Comparison of ENCODE assay signal across 15 mouse cellular contexts in genomic region chr2:118682544-118683260, GRCm38 (mm10). TPM values are rescaled to one million over a fixed set of nuclear protein-coding genes. Genes with fewer than 3 reads are reported as not detected.
A peak's percentile ranks its signal among the peaks of the same experiment; 100 is the strongest.
DNase-seq lines count a peak whose midpoint lies in the region; ATAC-seq and TF ChIP-seq lines count a peak whose summit lies in the region.
"Had no signal": no experiment of that assay in that cellular context is flagged by ENCODE, and none has a peak within 500 bp of the region (broad histone marks: within the 10 kb centered on the region; RNA-seq: fewer than 3 reads in every experiment).

No protein-coding gene starts in this region.

- no peak for TF ChIP-seq CTCF in hindbrain, postnatal 0 days (IDR thresholded peaks at IDR 0.05; ENCODE audit: low read depth)

- peaks cover 7% of the 10 kb centered on the region for H3K4me1 ChIP-seq in forebrain, embryonic 16.5 days (replicated peaks; ENCODE audit: control insufficient read depth, insufficient read depth, low read length)
- no peaks in the 10 kb centered on the region for H3K4me1 ChIP-seq in forebrain, embryonic 11.5 days (replicated peaks; ENCODE audit: control insufficient read depth, insufficient read depth, low read length)
- no peaks in the 10 kb centered on the region for H3K4me1 ChIP-seq in hindbrain, postnatal 0 days (ENCODE audit: insufficient read depth, low read length)
- H3K4me1 ChIP-seq in hindbrain, embryonic 11.5 days (replicated peaks; ENCODE audit: control insufficient read depth, insufficient read depth, low read length): no peaks in the 10 kb centered on the region

- no peak overlapping the region for H3K4me3 ChIP-seq in forebrain, embryonic 16.5 days (replicated peaks; ENCODE audit: low read length)
- H3K4me3 ChIP-seq in forebrain, embryonic 11.5 days (ENCODE audit: low read depth, low read length): no peak overlapping the region
- no peak overlapping the region for H3K4me3 ChIP-seq in hindbrain, postnatal 0 days (ENCODE audit: low read length)
- H3K4me3 ChIP-seq in hindbrain, embryonic 11.5 days (ENCODE audit: low read depth, low read length): no peak overlapping the region
- H3K4me3 ChIP-seq: liver, embryonic 12.5 days had no signal

- WGBS in forebrain, embryonic 16.5 days: 48% methylated on average over 8 of the region's 8 CpGs
- 61% methylated on average over 8 of the region's 8 CpGs for WGBS in forebrain, embryonic 11.5 days
- WGBS in hindbrain, postnatal 0 days: 37% methylated on average over 8 of the region's 8 CpGs
- WGBS in hindbrain, embryonic 11.5 days: 48% methylated on average over 8 of the region's 8 CpGs

- no peaks in the 10 kb centered on the region for H3K9me3 ChIP-seq in forebrain, embryonic 16.5 days (ENCODE audit: control insufficient read depth, low read length)
- H3K9me3 ChIP-seq in forebrain, embryonic 11.5 days (ENCODE audit: control insufficient read depth, low read length): no peaks in the 10 kb centered on the region
- H3K9me3 ChIP-seq in hindbrain, postnatal 0 days (ENCODE audit: low read length): no peaks in the 10 kb centered on the region
- no peaks in the 10 kb centered on the region for H3K9me3 ChIP-seq in hindbrain, embryonic 11.5 days (ENCODE audit: control insufficient read depth, low read length)
- H3K9me3 ChIP-seq: liver, embryonic 12.5 days had no signal

- no peak overlapping the region for H3K4me2 ChIP-seq in forebrain, embryonic 16.5 days (ENCODE audit: low read length)
- no peak overlapping the region for H3K4me2 ChIP-seq in forebrain, embryonic 11.5 days (ENCODE audit: low read depth, low read length, severe bottlenecking)
- no peak overlapping the region for H3K4me2 ChIP-seq in hindbrain, postnatal 0 days (ENCODE audit: low read depth, low read length)
- H3K4me2 ChIP-seq in hindbrain, embryonic 11.5 days (replicated peaks; ENCODE audit: low read depth, low read length): no peak overlapping the region
- H3K4me2 ChIP-seq: liver, embryonic 12.5 days; midbrain, embryonic 11.5 days had no signal

- DNase-seq in forebrain, embryonic 11.5 days (ENCODE audit: low spot score): no peak
- peak; percentile 33 for DNase-seq in hindbrain, postnatal 0 days (ENCODE audit: low spot score)
- DNase-seq in hindbrain, embryonic 11.5 days (ENCODE audit: low spot score): no peak
- DNase-seq in 3134 (ENCODE audit: extremely low read depth, insufficient read length, low spot score): peak; percentile 53
- DNase-seq in adrenal gland, postnatal 25 days: peak; percentile 44
- DNase-seq in urinary bladder, postnatal 14 days (ENCODE audit: low spot score): no peak
- DNase-seq: cerebellum, postnatal 36 days; gastrocnemius, postnatal 36 days; thymus, postnatal 4 days had no signal

- no peak overlapping the region for H3K27ac ChIP-seq in forebrain, embryonic 16.5 days (ENCODE audit: low read length)
- no peak overlapping the region for H3K27ac ChIP-seq in forebrain, embryonic 11.5 days (ENCODE audit: low read depth, low read length)
- H3K27ac ChIP-seq in hindbrain, postnatal 0 days: no peak overlapping the region
- H3K27ac ChIP-seq in hindbrain, embryonic 11.5 days (ENCODE audit: low read depth, low read length): no peak overlapping the region
- H3K27ac ChIP-seq: kidney, postnatal 0 days; liver, embryonic 12.5 days had no signal

- H3K27me3 ChIP-seq in forebrain, embryonic 16.5 days (replicated peaks; ENCODE audit: control insufficient read depth, insufficient read depth, low read length): peaks cover 13% of the 10 kb centered on the region
- peaks cover 13% of the 10 kb centered on the region for H3K27me3 ChIP-seq in forebrain, embryonic 11.5 days (ENCODE audit: control insufficient read depth, insufficient read depth, low read length)
- no peaks in the 10 kb centered on the region; the same call in 1 of the 2 replicates for H3K27me3 ChIP-seq in hindbrain, postnatal 0 days (ENCODE audit: insufficient read depth, low read length)
- peaks cover 19% of the 10 kb centered on the region for H3K27me3 ChIP-seq in hindbrain, embryonic 11.5 days (ENCODE audit: control insufficient read depth, insufficient read depth, low read length)
- H3K27me3 ChIP-seq: Patski had no signal

- H3K9ac ChIP-seq in forebrain, embryonic 16.5 days (replicated peaks; ENCODE audit: low read depth, low read length): no peak overlapping the region
- H3K9ac ChIP-seq in forebrain, embryonic 11.5 days (ENCODE audit: low read length): no peak overlapping the region
- H3K9ac ChIP-seq in hindbrain, postnatal 0 days (replicated peaks; ENCODE audit: low read length): no peak overlapping the region
- H3K9ac ChIP-seq in hindbrain, embryonic 11.5 days (ENCODE audit: low read depth, low read length): no peak overlapping the region
- H3K9ac ChIP-seq: liver, embryonic 12.5 days had no signal

- no peaks in the 10 kb centered on the region for H3K36me3 ChIP-seq in forebrain, embryonic 16.5 days (ENCODE audit: control insufficient read depth, insufficient read depth)
- no peaks in the 10 kb centered on the region for H3K36me3 ChIP-seq in forebrain, embryonic 11.5 days (ENCODE audit: control insufficient read depth, insufficient read depth, low read length)
- H3K36me3 ChIP-seq in hindbrain, postnatal 0 days (ENCODE audit: insufficient read depth, low read length): no peaks in the 10 kb centered on the region; the same call in 1 of the 2 replicates
- H3K36me3 ChIP-seq in hindbrain, embryonic 11.5 days (ENCODE audit: control insufficient read depth, insufficient read depth, low read length): no peaks in the 10 kb centered on the region
- H3K36me3 ChIP-seq: liver, embryonic 12.5 days had no signal

- ATAC-seq in forebrain, embryonic 16.5 days: peak; percentile 18; the same call in 1 of the 2 replicates
- no peak for ATAC-seq in forebrain, embryonic 11.5 days (replicated peaks; ENCODE audit: low FRiP score)
- ATAC-seq in hindbrain, postnatal 0 days: peak; percentile 32; the same call in 1 of the 2 replicates
- no peak for ATAC-seq in hindbrain, embryonic 11.5 days (ENCODE audit: low FRiP score)
- no peak for ATAC-seq in frontal cortex, adult (ENCODE audit: low TSS enrichment)
- ATAC-seq: liver, embryonic 12.5 days; Patski had no signal

RNA-seq across cellular contexts. Expression of gene Pak6, which starts 19.6 kb away (rescaled TPM):
- polyA plus RNA-seq in forebrain, embryonic 16.5 days (2015; fragmentation: Nextera tagmentation; extraction: Ambion mirVana): 26.0 and 36.4 TPM in 2 replicates
- polyA plus RNA-seq in forebrain, embryonic 11.5 days (2014; fragmentation: Nextera tagmentation; extraction: Ambion mirVana): 1.2 and 2.2 TPM in 2 replicates
- 74.6 and 79.0 TPM in 2 replicates for total RNA-seq in hindbrain, postnatal 0 days (2014; rRNA removed)
- polyA plus RNA-seq in hindbrain, postnatal 0 days (2015; fragmentation: Nextera tagmentation; extraction: Ambion mirVana): 36.5 and 40.8 TPM in 2 replicates
- 1.5 and 2.0 TPM in 2 replicates for polyA plus RNA-seq in hindbrain, embryonic 11.5 days (2014; fragmentation: Nextera tagmentation; extraction: Ambion mirVana)
- 22.6 and 23.1 TPM in 2 replicates for total RNA-seq in adrenal gland, postnatal 25 days (2021)

RNA-seq across cellular contexts. Expression of gene Ankrd63, which starts 21.1 kb away (rescaled TPM):
- 0.43 and 0.46 TPM in 2 replicates for polyA plus RNA-seq in forebrain, embryonic 16.5 days (2015; fragmentation: Nextera tagmentation; extraction: Ambion mirVana)
- polyA plus RNA-seq in forebrain, embryonic 11.5 days (2014; fragmentation: Nextera tagmentation; extraction: Ambion mirVana): not detected in 2 replicates
- 0.18 TPM in 1 of 2 replicates, not detected in the other for total RNA-seq in hindbrain, postnatal 0 days (2014; rRNA removed)
- 0.08 TPM in 1 of 2 replicates, not detected in the other for polyA plus RNA-seq in hindbrain, postnatal 0 days (2015; fragmentation: Nextera tagmentation; extraction: Ambion mirVana)
- not detected in 2 replicates for polyA plus RNA-seq in hindbrain, embryonic 11.5 days (2014; fragmentation: Nextera tagmentation; extraction: Ambion mirVana)
- total RNA-seq in adrenal gland, postnatal 25 days (2021): 0.27 and 0.67 TPM in 2 replicates
- total RNA-seq: gastrocnemius, postnatal 36 days had no signal
- polyA plus RNA-seq: midbrain, embryonic 11.5 days had no signal

RNA-seq across cellular contexts. Expression of gene Plcb2, which starts 45.5 kb away (rescaled TPM):
- polyA plus RNA-seq in forebrain, embryonic 16.5 days (2015; fragmentation: Nextera tagmentation; extraction: Ambion mirVana): 0.63 and 1.2 TPM in 2 replicates
- 0.33 and 0.45 TPM in 2 replicates for polyA plus RNA-seq in forebrain, embryonic 11.5 days (2014; fragmentation: Nextera tagmentation; extraction: Ambion mirVana)
- total RNA-seq in hindbrain, postnatal 0 days (2014; rRNA removed): 1.7 and 4.5 TPM in 2 replicates
- 0.61 and 0.69 TPM in 2 replicates for polyA plus RNA-seq in hindbrain, postnatal 0 days (2015; fragmentation: Nextera tagmentation; extraction: Ambion mirVana)
- polyA plus RNA-seq in hindbrain, embryonic 11.5 days (2014; fragmentation: Nextera tagmentation; extraction: Ambion mirVana): 0.32 and 0.43 TPM in 2 replicates
- 0.76 and 2.1 TPM in 2 replicates for total RNA-seq in adrenal gland, postnatal 25 days (2021)

Comparison
In these comparisons a context has a peak if more than half of its experiments do, and no peak if none do; other contexts are left out.
1. ATAC-seq: peak in forebrain, embryonic 16.5 days (single experiment) and hindbrain, postnatal 0 days (single experiment); none in forebrain, embryonic 11.5 days (single experiment), hindbrain, embryonic 11.5 days (single experiment) and frontal cortex, adult (single experiment).
2. DNase-seq: peak in hindbrain, postnatal 0 days (single experiment), 3134 (single experiment) and adrenal gland, postnatal 25 days (single experiment); none in forebrain, embryonic 11.5 days (single experiment), hindbrain, embryonic 11.5 days (single experiment) and urinary bladder, postnatal 14 days (single experiment).